Mouse (Mus musculus) gonadal fat pad, adult 2 months (tissue): ENCODE data around the gene Pin1rt1. TPM values are rescaled to one million over a fixed set of nuclear protein-coding genes. Genes with fewer than 3 reads are reported as not detected.

Experiments
- DNase-seq: peaks from one replicate; pipeline ENCODE4 v3.0.0-alpha.2; 2012; ENCODE audit warnings: low read depth
- polyA plus RNA-seq: library from polyadenylated mRNA; depleted of rRNA; stranded (reverse); fragments of >200 nt; gene quantifications from 2 replicates; pipeline ENCODE4 v1.2.3, GENCODE M21; 2012; rRNA removed

The Pin1rt1 gene
- polyA plus RNA-seq, 1 experiment = 0.53 TPM

- DNase-seq = no peak
These were observed 3.7 kb downstream of the Pin1rt1 start for GRCm38 (mm10) chr2:104712486-104712809.

GRCm38 (mm10) chr2:104711585-104712485 is 4.3 kb downstream of the Pin1rt1 start, which contains the start of gene Tcp11l1:
Tcp11l1 (minus strand) TSS chr2:104712169.
- no peak for DNase-seq

GRCm38 (mm10) chr2:104710670-104711370 is 5.4 kb downstream of the Pin1rt1 start:
- DNase-seq = no peak

GRCm38 (mm10) chr2:104709786-104710337 is 6.3 kb downstream of the Pin1rt1 start:
- no peak for DNase-seq

GRCm38 (mm10) chr2:104704355-104704754 is 11.8 kb downstream of the Pin1rt1 start:
- no peak for DNase-seq

- DNase-seq = no peak
These were observed 13.0 kb downstream of the Pin1rt1 start for GRCm38 (mm10) chr2:104703158-104703557.

GRCm38 (mm10) chr2:104699659-104700058 is 16.5 kb downstream of the Pin1rt1 start:
- DNase-seq = peak; percentile 65

GRCm38 (mm10) chr2:104692551-104692950 is 23.6 kb downstream of the Pin1rt1 start:
- DNase-seq = no peak

GRCm38 (mm10) chr2:104690720-104691119 is 25.5 kb downstream of the Pin1rt1 start:
- no peak for DNase-seq

- no peak for DNase-seq
These were observed 27.5 kb downstream of the Pin1rt1 start for GRCm38 (mm10) chr2:104688724-104689123.

- no peak for DNase-seq
These were observed 27.9 kb downstream of the Pin1rt1 start for GRCm38 (mm10) chr2:104688321-104688720.

- DNase-seq = no peak
These were observed 28.9 kb downstream of the Pin1rt1 start for GRCm38 (mm10) chr2:104687261-104687660.

- DNase-seq = no peak
These were observed 30.8 kb downstream of the Pin1rt1 start for GRCm38 (mm10) chr2:104685418-104685817.

GRCm38 (mm10) chr2:104684771-104685170 is 31.4 kb downstream of the Pin1rt1 start:
- DNase-seq = no peak

- no peak for DNase-seq
These were observed 38.9 kb downstream of the Pin1rt1 start for GRCm38 (mm10) chr2:104677326-104677725.

- DNase-seq = no peak
These were observed 44.5 kb downstream of the Pin1rt1 start for GRCm38 (mm10) chr2:104671724-104672123.

- DNase-seq = no peak
These were observed 46.9 kb downstream of the Pin1rt1 start for GRCm38 (mm10) chr2:104669122-104669804.

Other genes starting within 250 kb of the Pin1rt1 start
- 46.9 and 53.3 TPM in 2 replicates for gene Hipk3, start 221.9 kb downstream of the Pin1rt1 start, polyA plus RNA-seq
- 10.0 and 12.0 TPM in 2 replicates for gene Cstf3, start 125.9 kb downstream of the Pin1rt1 start, polyA plus RNA-seq
- gene Tcp11l1, start 4.2 kb downstream of the Pin1rt1 start, polyA plus RNA-seq = 9.2 and 20.2 TPM in 2 replicates
- 21.2 and 25.3 TPM in 2 replicates for gene Depdc7, start 26.5 kb upstream of the Pin1rt1 start, polyA plus RNA-seq
- 5.1 and 5.9 TPM in 2 replicates for gene Qser1, start 100.4 kb upstream of the Pin1rt1 start, polyA plus RNA-seq
- 0.47 and 0.96 TPM in 2 replicates for gene Prrg4, start 133.5 kb upstream of the Pin1rt1 start, polyA plus RNA-seq
- gene Ccdc73, start 151.4 kb upstream of the Pin1rt1 start, polyA plus RNA-seq = 1.9 and 2.7 TPM in 2 replicates